Mouse (Mus musculus) forebrain, embryonic 16.5 days (tissue): ENCODE measurements at regions not wholly inside any gene's neighbourhood (a gene's known extent, or its start where the extent isn't known, plus 50 kb on each side); places are given as distances from the start of the nearest gene placed in this dataset.

Experiments used
- ATAC-seq: fragments of 200-750 bp; cut with Nextera tagmentation; 2 replicates; pipeline ENCODE4 v1.8.0; 2017; ENCODE audit warnings: mild to moderate bottlenecking, moderate library complexity
- H3K27ac ChIP-seq: fragments of 300-500 bp; sonication (generic); 2 replicates; pipeline ENCODE4 v1.5.1; 2014; ENCODE audit warnings: low read length, control low read depth
- H3K27me3 ChIP-seq: fragments of 300-500 bp; sonication (generic); replicated peaks from 2 replicates; pipeline ENCODE4 v1.6.1; 2014; ENCODE audit warnings: low read length; ENCODE audit not compliant: control insufficient read depth, insufficient read depth
- H3K36me3 ChIP-seq: fragments of 300-500 bp; sonication (generic); 2 replicates; pipeline ENCODE4 v1.6.1; 2014; ENCODE audit not compliant: control insufficient read depth, insufficient read depth
- H3K4me1 ChIP-seq: fragments of 300-500 bp; sonication (generic); replicated peaks from 2 replicates; pipeline ENCODE4 v1.6.1; 2014; ENCODE audit warnings: low read length; ENCODE audit not compliant: control insufficient read depth, insufficient read depth
- H3K4me2 ChIP-seq: fragments of 300-500 bp; sonication (generic); 2 replicates; pipeline ENCODE4 v1.6.1; 2014; ENCODE audit warnings: mild to moderate bottlenecking, low read length, control low read depth
- H3K4me3 ChIP-seq: fragments of 300-500 bp; sonication (generic); replicated peaks from 2 replicates; pipeline ENCODE4 v1.5.1; 2014; ENCODE audit warnings: mild to moderate bottlenecking, low read length, control low read depth
- H3K9ac ChIP-seq: fragments of 300-500 bp; sonication (generic); replicated peaks from 2 replicates; pipeline ENCODE4 v1.6.1; 2014; ENCODE audit warnings: low read depth, low read length, control low read depth
- H3K9me3 ChIP-seq: fragments of 300-500 bp; sonication (generic); 2 replicates; pipeline ENCODE4 v1.6.1; 2016; ENCODE audit warnings: low read length; ENCODE audit not compliant: control insufficient read depth
- WGBS: fragments of 180-500 bp; shearing (Covaris S2); extraction: QIAGEN DNeasy Blood & Tissue Kit; methylation state at CpG from one replicate; pipeline ENCODE4 v1.1.7; 2014; 5-methylcytosine and 5-hydroxymethylcytosine counted together

DNA sequence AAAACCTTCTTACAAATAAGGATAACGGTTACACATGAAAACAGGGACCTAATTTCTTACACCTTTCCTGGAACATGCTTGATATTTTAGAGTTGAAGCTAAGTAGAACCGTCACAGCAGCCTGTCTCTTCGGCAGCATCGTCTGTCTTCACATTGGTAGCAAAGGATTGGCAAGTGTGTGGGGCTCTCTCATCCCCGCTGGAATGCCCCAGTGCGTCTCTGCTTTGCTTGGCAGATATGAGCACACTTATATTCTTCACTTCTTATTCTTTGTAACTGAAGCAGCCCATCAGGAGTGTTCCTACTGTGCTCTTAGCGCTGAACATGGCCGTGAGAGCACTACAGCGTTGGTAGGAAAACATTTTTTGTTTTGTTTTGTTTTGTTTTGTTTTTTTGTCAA lies 414.1 kb downstream of the Cd109 start:
- ATAC-seq = no peak
- no peak overlapping the region for H3K9ac ChIP-seq
- H3K4me3 ChIP-seq = no peak overlapping the region
- 76% methylated on average over 9 of the region's 9 CpGs for WGBS
- H3K4me1 ChIP-seq = no peaks in the 10 kb centered on the region
- H3K4me2 ChIP-seq = no peak overlapping the region
- H3K36me3 ChIP-seq = no peaks in the 10 kb centered on the region
- no peaks in the 10 kb centered on the region for H3K27me3 ChIP-seq
- no peak overlapping the region for H3K27ac ChIP-seq
- H3K9me3 ChIP-seq = no peaks in the 10 kb centered on the region

DNA sequence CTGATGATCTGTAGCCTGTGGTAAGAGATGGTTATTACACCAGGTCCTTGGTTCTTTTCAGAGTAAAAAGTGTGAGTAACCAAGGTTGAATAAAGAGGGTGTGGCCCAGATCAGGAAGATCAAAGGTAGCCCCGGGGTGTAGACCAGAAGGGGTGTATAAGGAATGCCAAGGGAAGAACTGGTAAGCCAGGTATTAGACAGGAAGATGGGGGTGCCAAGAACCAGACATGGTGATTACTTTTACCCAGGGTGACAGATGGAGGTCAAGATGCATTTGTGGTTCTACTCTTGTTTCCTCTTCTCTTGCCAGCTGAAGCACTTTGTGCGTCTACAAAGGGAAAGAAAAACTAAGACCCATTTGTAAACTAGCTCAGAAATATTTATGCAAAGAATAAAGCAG lies 420.3 kb downstream of the Cd109 start:
- Histone ChIP-seq H3K4me2 (no peak overlapping the region), H3K4me3 (no peak overlapping the region), H3K27me3 (no peaks in the 10 kb centered on the region), H3K9me3 (no peaks in the 10 kb centered on the region), H3K9ac (no peak overlapping the region), H3K4me1 (no peaks in the 10 kb centered on the region), H3K36me3 (no peaks in the 10 kb centered on the region), H3K27ac (no peak overlapping the region)
- no peak for ATAC-seq
- 86% methylated on average over 2 of the region's 2 CpGs for WGBS

DNA sequence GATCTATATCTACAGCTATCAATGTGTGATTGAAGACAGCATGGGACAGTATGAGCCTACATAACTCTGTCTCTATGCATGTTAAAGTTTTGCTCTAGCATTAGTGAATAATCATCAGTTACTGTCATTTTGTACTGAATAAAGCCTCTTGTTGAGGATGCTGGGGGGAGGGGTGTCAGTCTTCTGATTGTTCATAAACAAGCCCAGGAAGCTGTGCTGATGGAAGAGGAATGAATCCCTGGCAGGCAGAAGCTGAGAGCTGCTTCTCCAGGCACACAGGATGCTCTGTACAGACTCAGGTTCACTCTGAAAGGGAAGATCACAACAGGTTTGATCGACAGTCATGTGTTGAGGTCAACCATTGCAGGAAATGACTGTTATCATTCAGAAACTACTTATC lies 421.7 kb downstream of the Cd109 start:
- Histone ChIP-seq H3K9ac (no peak overlapping the region), H3K9me3 (no peaks in the 10 kb centered on the region), H3K4me3 (no peak overlapping the region), H3K36me3 (no peaks in the 10 kb centered on the region), H3K27ac (no peak overlapping the region), H3K4me2 (no peak overlapping the region), H3K4me1 (no peaks in the 10 kb centered on the region), H3K27me3 (no peaks in the 10 kb centered on the region)
- ATAC-seq = no peak
- WGBS = 85% methylated on average over 1 of the region's 1 CpGs

DNA sequence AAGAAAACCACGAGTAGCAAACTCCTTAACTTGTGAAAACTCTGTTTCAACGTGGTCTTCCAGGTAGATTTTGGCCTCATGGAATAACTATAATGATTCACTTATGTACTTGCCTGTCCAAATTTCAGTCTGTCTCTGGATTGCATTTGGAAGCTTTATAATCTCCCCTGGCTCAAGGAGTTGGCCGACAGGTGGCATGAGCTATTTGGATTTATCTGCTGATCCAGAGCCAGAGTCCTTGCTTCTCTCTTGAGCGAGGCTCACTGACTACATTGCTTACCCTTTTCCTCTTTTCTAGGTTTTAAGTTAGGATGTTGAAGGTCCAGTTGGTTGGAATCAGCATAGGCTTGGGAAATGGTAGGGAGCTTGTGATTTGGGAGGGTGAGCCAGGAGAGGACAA lies 423.6 kb downstream of the Cd109 start:
- Histone ChIP-seq H3K4me3 (no peak overlapping the region), H3K27ac (no peak overlapping the region), H3K4me1 (no peaks in the 10 kb centered on the region), H3K9me3 (no peaks in the 10 kb centered on the region), H3K36me3 (no peaks in the 10 kb centered on the region), H3K9ac (no peak overlapping the region), H3K4me2 (no peak overlapping the region), H3K27me3 (no peaks in the 10 kb centered on the region)
- ATAC-seq = no peak
- 83% methylated on average over 4 of the region's 4 CpGs for WGBS

DNA sequence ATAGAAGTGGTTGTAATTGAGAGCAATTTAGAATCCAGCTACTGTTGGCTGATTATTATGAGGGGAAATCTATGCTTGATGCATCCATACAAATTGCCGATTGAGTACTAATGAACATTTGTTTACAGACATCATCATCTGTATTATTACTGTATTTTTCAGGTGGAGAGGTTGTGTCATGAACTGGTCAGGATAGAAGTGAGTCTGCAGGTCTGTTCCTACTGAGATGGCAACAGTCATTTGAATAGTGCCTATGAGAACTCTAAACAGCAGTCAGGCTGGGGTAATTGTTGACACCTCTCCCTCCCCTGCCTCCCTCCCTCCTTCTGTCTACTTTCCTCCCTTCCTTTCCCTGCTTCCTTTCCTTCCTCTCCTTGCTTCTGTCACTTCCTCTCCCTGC lies 429.0 kb downstream of the Cd109 start:
- no peaks in the 10 kb centered on the region for H3K9me3 ChIP-seq

DNA sequence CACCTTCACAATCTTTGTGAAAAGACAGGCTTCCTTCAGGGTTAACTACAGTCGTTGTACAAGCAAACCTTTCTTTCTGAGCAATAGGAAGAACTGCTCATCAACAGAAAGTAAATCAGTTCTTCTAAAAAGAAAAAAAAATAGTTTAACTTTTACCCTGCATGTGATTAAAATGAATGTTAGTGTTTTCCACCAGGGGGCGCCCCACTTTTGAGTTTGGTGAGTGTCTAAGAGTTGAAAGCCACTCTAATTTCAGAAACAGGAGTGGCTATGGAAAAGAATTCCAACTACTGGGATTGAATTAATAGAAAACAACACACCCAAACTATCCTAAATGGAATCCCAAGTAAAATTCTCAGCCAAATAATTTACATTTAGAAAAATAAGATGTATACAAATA lies 430.0 kb downstream of the Cd109 start:
- Histone ChIP-seq H3K9ac (no peak overlapping the region), H3K36me3 (no peaks in the 10 kb centered on the region), H3K4me2 (no peak overlapping the region), H3K27me3 (no peaks in the 10 kb centered on the region), H3K27ac (no peak overlapping the region), H3K4me1 (no peaks in the 10 kb centered on the region), H3K9me3 (no peaks in the 10 kb centered on the region), H3K4me3 (no peak overlapping the region)
- ATAC-seq = no peak
- 12% methylated on average over 2 of the region's 2 CpGs for WGBS

More for the DNA sequence above, 429.0 kb downstream of the Cd109 start:
- no peak overlapping the region for H3K27ac ChIP-seq
- no peak overlapping the region for H3K9ac ChIP-seq
- H3K36me3 ChIP-seq = no peaks in the 10 kb centered on the region
- ATAC-seq = peak; percentile 45; the same call in 1 of the 2 replicates
- no peak overlapping the region for H3K4me3 ChIP-seq
- 63% methylated on average over 1 of the region's 1 CpGs for WGBS
- no peak overlapping the region for H3K4me2 ChIP-seq
- no peaks in the 10 kb centered on the region for H3K4me1 ChIP-seq
- no peaks in the 10 kb centered on the region for H3K27me3 ChIP-seq

DNA sequence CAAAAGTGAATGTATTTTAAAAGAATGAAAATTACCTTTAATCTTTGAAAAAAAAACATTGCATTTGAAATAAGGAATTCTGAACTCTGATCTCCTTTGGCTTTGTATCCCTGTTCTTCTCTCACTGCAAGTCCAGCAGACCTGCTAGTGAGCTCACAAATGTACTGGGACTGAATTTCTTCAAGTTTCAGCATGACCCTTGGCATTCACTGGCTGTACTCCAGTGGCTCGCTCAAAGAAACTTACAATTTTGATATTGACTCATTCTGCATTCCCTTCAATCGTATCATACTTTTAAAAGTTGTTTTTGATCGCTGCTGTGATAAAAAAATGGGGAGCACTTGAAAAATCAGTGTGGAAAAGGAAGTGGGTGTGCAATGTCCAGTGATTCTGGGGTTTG lies 456.6 kb downstream of the Cd109 start:
- no peak overlapping the region for H3K4me2 ChIP-seq
- ATAC-seq = no peak

DNA sequence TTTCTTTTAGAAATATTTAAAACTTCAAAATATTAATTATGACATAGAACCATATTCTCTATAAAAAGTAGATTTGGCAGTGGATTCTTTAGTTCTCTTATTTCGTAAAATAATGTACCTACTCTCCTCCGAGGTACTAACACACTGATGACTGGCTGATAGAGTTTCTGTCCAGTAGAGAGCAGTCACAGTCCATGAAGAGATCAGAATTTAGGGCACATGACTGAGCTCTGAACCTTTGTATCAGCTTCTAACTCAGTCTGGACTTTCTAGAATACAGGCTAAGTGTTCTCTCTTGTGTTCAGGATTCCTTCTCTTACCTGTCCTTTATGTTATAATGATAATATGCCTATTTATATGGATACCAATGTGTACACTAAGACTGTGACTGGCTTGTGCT lies 494.3 kb downstream of the Cd109 start:
- H3K9ac ChIP-seq = no peak overlapping the region
- no peaks in the 10 kb centered on the region for H3K4me1 ChIP-seq
- no peak overlapping the region for H3K27ac ChIP-seq
- H3K4me3 ChIP-seq = no peak overlapping the region
- H3K4me2 ChIP-seq = no peak overlapping the region
- H3K36me3 ChIP-seq = no peaks in the 10 kb centered on the region
- 81% methylated on average over 2 of the region's 2 CpGs for WGBS
- no peaks in the 10 kb centered on the region for H3K9me3 ChIP-seq
- no peaks in the 10 kb centered on the region for H3K27me3 ChIP-seq
- ATAC-seq = peak; percentile 54; the same call in 1 of the 2 replicates

More for the DNA sequence above, 456.6 kb downstream of the Cd109 start:
- no peak overlapping the region for H3K9ac ChIP-seq
- no peak overlapping the region for H3K4me3 ChIP-seq
- no peaks in the 10 kb centered on the region for H3K27me3 ChIP-seq
- H3K9me3 ChIP-seq = no peaks in the 10 kb centered on the region
- no peaks in the 10 kb centered on the region for H3K36me3 ChIP-seq
- no peak overlapping the region for H3K27ac ChIP-seq
- H3K4me1 ChIP-seq = no peaks in the 10 kb centered on the region
- 85% methylated on average over 3 of the region's 3 CpGs for WGBS

DNA sequence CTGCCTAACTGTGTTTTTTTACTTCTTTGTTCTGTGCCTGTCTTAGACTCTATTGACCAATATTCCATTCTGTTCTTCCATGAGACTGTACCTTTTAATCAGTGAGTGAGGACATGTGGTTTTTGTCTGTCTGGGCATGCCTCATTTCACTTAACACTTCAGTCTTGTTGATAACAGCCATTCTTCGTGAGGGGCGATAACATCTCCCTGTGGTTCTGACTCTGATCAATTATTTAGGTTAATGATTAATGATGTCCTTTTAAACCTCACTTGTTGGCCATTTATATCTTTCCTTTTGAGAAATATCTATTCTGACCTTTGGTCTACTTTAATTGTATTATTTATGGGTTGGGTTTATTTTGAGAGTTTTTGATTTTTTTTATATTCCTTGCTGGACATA lies 496.0 kb downstream of the Cd109 start:
- no peak overlapping the region for H3K9ac ChIP-seq
- no peak overlapping the region for H3K27ac ChIP-seq
- no peaks in the 10 kb centered on the region for H3K27me3 ChIP-seq
- 89% methylated on average over 2 of the region's 2 CpGs for WGBS
- no peak for ATAC-seq
- no peak overlapping the region for H3K4me3 ChIP-seq
- H3K36me3 ChIP-seq = no peaks in the 10 kb centered on the region
- no peaks in the 10 kb centered on the region for H3K4me1 ChIP-seq
- no peak overlapping the region for H3K4me2 ChIP-seq
- no peaks in the 10 kb centered on the region for H3K9me3 ChIP-seq

DNA sequence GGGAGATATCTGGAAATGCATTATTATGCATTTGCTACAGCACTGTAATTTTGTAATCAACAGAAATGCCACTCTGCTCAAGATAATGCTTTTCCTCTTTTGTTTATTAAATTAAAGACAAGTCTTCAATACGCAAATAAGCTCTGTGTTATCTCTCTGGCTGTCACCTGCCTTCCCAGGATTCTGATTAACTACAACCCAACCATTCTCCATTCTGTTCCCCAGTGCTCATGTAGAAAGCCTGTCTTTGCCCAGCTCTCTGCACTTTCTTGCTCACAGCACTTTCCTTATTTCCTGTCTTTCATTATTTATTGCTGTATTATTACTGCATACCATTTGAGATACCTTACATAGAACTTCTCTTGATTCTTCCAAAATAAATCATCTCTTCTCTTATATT lies 525.6 kb downstream of the Cd109 start:
- H3K4me2 ChIP-seq = no peak overlapping the region
- H3K36me3 ChIP-seq = no peaks in the 10 kb centered on the region
- H3K9me3 ChIP-seq = no peaks in the 10 kb centered on the region
- no peak overlapping the region for H3K4me3 ChIP-seq
- ATAC-seq = peak; percentile 58; the same call in 1 of the 2 replicates
- H3K27ac ChIP-seq = no peak overlapping the region
- no peak overlapping the region for H3K9ac ChIP-seq
- no peaks in the 10 kb centered on the region for H3K27me3 ChIP-seq
- WGBS = 61% methylated on average over 1 of the region's 1 CpGs
- no peaks in the 10 kb centered on the region for H3K4me1 ChIP-seq
